Mouse (Mus musculus): ENCODE data around the gene Dynll1. TPM values are rescaled to one million over a fixed set of nuclear protein-coding genes. Genes with fewer than 3 reads are reported as not detected.

The Dynll1 gene
- polyA plus RNA-seq, 1 experiment from 2014 or later: 1,836 TPM

- peak overlapping the region; percentile 64 for H3K4me2 ChIP-seq (ENCODE audit: low read depth, low read length)
- no peaks in the 10 kb centered on the region for H3K27me3 ChIP-seq (ENCODE audit: control insufficient read depth, insufficient read depth, low read length)
- under 1% methylated on average over 44 of the region's 46 CpGs for WGBS
- H3K9ac ChIP-seq (replicated peaks; ENCODE audit: low read length): peak overlapping the region; percentile 71
- DNase-seq (ENCODE audit: low spot score): peak; percentile 81
- no peaks in the 10 kb centered on the region for H3K9me3 ChIP-seq (replicated peaks; ENCODE audit: control insufficient read depth, low read length)
- peak; percentile 36 for ATAC-seq (replicated peaks; ENCODE audit: insufficient number of reproducible peaks, low FRiP score, low TSS enrichment, low read depth)
- H3K36me3 ChIP-seq (replicated peaks; ENCODE audit: control insufficient read depth, insufficient read depth, low read depth, low read length): peaks cover 7% of the 10 kb centered on the region
- H3K4me1 ChIP-seq (ENCODE audit: control insufficient read depth, insufficient read depth, low read length): peaks cover 4% of the 10 kb centered on the region; the same call in 1 of the 2 replicates
- H3K27ac ChIP-seq (replicated peaks; ENCODE audit: low read depth, low read length): peak overlapping the region; percentile 88
- H3K4me3 ChIP-seq (ENCODE audit: low read depth, low read length): peak overlapping the region; percentile 66
Measured at GRCm38 (mm10) chr5:115300035-115300744, 609 bp downstream of the Dynll1 start.

- Histone ChIP-seq H3K4me2 (ENCODE audit: low read depth, low read length) (no peak overlapping the region), H3K4me1 (ENCODE audit: control insufficient read depth, insufficient read depth, low read length) (peaks cover 4% of the 10 kb centered on the region; the same call in 1 of the 2 replicates), H3K27ac (replicated peaks; ENCODE audit: low read depth, low read length) (no peak overlapping the region), H3K27me3 (ENCODE audit: control insufficient read depth, insufficient read depth, low read length) (no peaks in the 10 kb centered on the region), H3K9ac (replicated peaks; ENCODE audit: low read length) (no peak overlapping the region), H3K36me3 (replicated peaks; ENCODE audit: control insufficient read depth, insufficient read depth, low read depth, low read length) (peaks cover 7% of the 10 kb centered on the region), H3K4me3 (ENCODE audit: low read depth, low read length) (no peak overlapping the region), H3K9me3 (replicated peaks; ENCODE audit: control insufficient read depth, low read length) (no peaks in the 10 kb centered on the region)
- ATAC-seq (replicated peaks; ENCODE audit: insufficient number of reproducible peaks, low FRiP score, low TSS enrichment, low read depth): no peak
- WGBS: 84% methylated on average over 10 of the region's 10 CpGs
- no peak for DNase-seq (ENCODE audit: low spot score)
Measured at GRCm38 (mm10) chr5:115296347-115296746, 4.5 kb downstream of the Dynll1 start.

GRCm38 (mm10) chr5:115294173-115294572 lies 6.6 kb downstream of the Dynll1 start:
- H3K36me3 ChIP-seq (replicated peaks; ENCODE audit: control insufficient read depth, insufficient read depth, low read depth, low read length): peaks cover 7% of the 10 kb centered on the region
- no peak for ATAC-seq (replicated peaks; ENCODE audit: insufficient number of reproducible peaks, low FRiP score, low TSS enrichment, low read depth)
- DNase-seq (ENCODE audit: low spot score): no peak
- no peak overlapping the region for H3K9ac ChIP-seq (replicated peaks; ENCODE audit: low read length)
- H3K4me3 ChIP-seq (ENCODE audit: low read depth, low read length): no peak overlapping the region
- no peak overlapping the region for H3K27ac ChIP-seq (replicated peaks; ENCODE audit: low read depth, low read length)
- 90% methylated on average over 8 of the region's 8 CpGs for WGBS
- peaks cover 4% of the 10 kb centered on the region; the same call in 1 of the 2 replicates for H3K4me1 ChIP-seq (ENCODE audit: control insufficient read depth, insufficient read depth, low read length)
- no peaks in the 10 kb centered on the region for H3K9me3 ChIP-seq (replicated peaks; ENCODE audit: control insufficient read depth, low read length)
- no peaks in the 10 kb centered on the region for H3K27me3 ChIP-seq (ENCODE audit: control insufficient read depth, insufficient read depth, low read length)
- no peak overlapping the region for H3K4me2 ChIP-seq (ENCODE audit: low read depth, low read length)

GRCm38 (mm10) chr5:115284735-115285134 lies 16.1 kb downstream of the Dynll1 start:
- no peak overlapping the region for H3K4me3 ChIP-seq (ENCODE audit: low read depth, low read length)
- ATAC-seq (replicated peaks; ENCODE audit: insufficient number of reproducible peaks, low FRiP score, low TSS enrichment, low read depth): no peak
- no peak for DNase-seq (ENCODE audit: low spot score)
- H3K9me3 ChIP-seq (replicated peaks; ENCODE audit: control insufficient read depth, low read length): no peaks in the 10 kb centered on the region
- no peak overlapping the region for H3K4me2 ChIP-seq (ENCODE audit: low read depth, low read length)
- H3K27ac ChIP-seq (replicated peaks; ENCODE audit: low read depth, low read length): no peak overlapping the region
- no peaks in the 10 kb centered on the region for H3K27me3 ChIP-seq (ENCODE audit: control insufficient read depth, insufficient read depth, low read length)
- H3K36me3 ChIP-seq (replicated peaks; ENCODE audit: control insufficient read depth, insufficient read depth, low read depth, low read length): no peaks in the 10 kb centered on the region; the same call in none of the 2 replicates
- no peak overlapping the region for H3K9ac ChIP-seq (replicated peaks; ENCODE audit: low read length)
- no peaks in the 10 kb centered on the region for H3K4me1 ChIP-seq (ENCODE audit: control insufficient read depth, insufficient read depth, low read length)
- WGBS: 87% methylated on average over 3 of the region's 3 CpGs

- Histone ChIP-seq H3K36me3 (replicated peaks; ENCODE audit: control insufficient read depth, insufficient read depth, low read depth, low read length) (no peaks in the 10 kb centered on the region; the same call in none of the 2 replicates), H3K9me3 (replicated peaks; ENCODE audit: control insufficient read depth, low read length) (no peaks in the 10 kb centered on the region), H3K4me1 (ENCODE audit: control insufficient read depth, insufficient read depth, low read length) (no peaks in the 10 kb centered on the region), H3K4me2 (ENCODE audit: low read depth, low read length) (peak overlapping the region; percentile 87), H3K4me3 (ENCODE audit: low read depth, low read length) (peak overlapping the region; percentile 96), H3K9ac (replicated peaks; ENCODE audit: low read length) (peak overlapping the region; percentile 79), H3K27me3 (ENCODE audit: control insufficient read depth, insufficient read depth, low read length) (no peaks in the 10 kb centered on the region), H3K27ac (replicated peaks; ENCODE audit: low read depth, low read length) (no peak overlapping the region)
- ATAC-seq (replicated peaks; ENCODE audit: insufficient number of reproducible peaks, low FRiP score, low TSS enrichment, low read depth): no peak
- WGBS: 9% methylated on average over 17 of the region's 17 CpGs
- DNase-seq (ENCODE audit: low spot score): no peak
Measured at GRCm38 (mm10) chr5:115280050-115280687, 20.6 kb downstream of the Dynll1 start.

- no peaks in the 10 kb centered on the region for H3K4me1 ChIP-seq (ENCODE audit: control insufficient read depth, insufficient read depth, low read length)
- H3K9ac ChIP-seq (replicated peaks; ENCODE audit: low read length): peak within 1 kb of the TSS; percentile 79
- H3K36me3 ChIP-seq (replicated peaks; ENCODE audit: control insufficient read depth, insufficient read depth, low read depth, low read length): no peaks in the 10 kb centered on the region; the same call in none of the 2 replicates
- DNase-seq (ENCODE audit: low spot score): peak; percentile 87
- H3K4me2 ChIP-seq (ENCODE audit: low read depth, low read length): peak within 1 kb of the TSS; percentile 87
- peak within 1 kb of the TSS; percentile 96 for H3K4me3 ChIP-seq (ENCODE audit: low read depth, low read length)
- H3K27ac ChIP-seq (replicated peaks; ENCODE audit: low read depth, low read length): no peak within 1 kb of the TSS
- H3K9me3 ChIP-seq (replicated peaks; ENCODE audit: control insufficient read depth, low read length): no peaks in the 10 kb centered on the region
- WGBS: 4% methylated on average over 45 of the region's 45 CpGs
- ATAC-seq (replicated peaks; ENCODE audit: insufficient number of reproducible peaks, low FRiP score, low TSS enrichment, low read depth): no peak; the same call in 1 of the 2 replicates
- no peaks in the 10 kb centered on the region for H3K27me3 ChIP-seq (ENCODE audit: control insufficient read depth, insufficient read depth, low read length)
Measured at GRCm38 (mm10) chr5:115279226-115280049, 21.4 kb downstream of the Dynll1 start, which contains the start of gene Coq5. Gene Coq5, plus strand, starts transcription at chr5:115279666.

GRCm38 (mm10) chr5:115278785-115279184 lies 22.0 kb downstream of the Dynll1 start:
- no peak overlapping the region for H3K27ac ChIP-seq (replicated peaks; ENCODE audit: low read depth, low read length)
- H3K9ac ChIP-seq (replicated peaks; ENCODE audit: low read length): no peak overlapping the region
- WGBS: 63% methylated on average over 2 of the region's 2 CpGs
- H3K4me2 ChIP-seq (ENCODE audit: low read depth, low read length): no peak overlapping the region
- ATAC-seq (replicated peaks; ENCODE audit: insufficient number of reproducible peaks, low FRiP score, low TSS enrichment, low read depth): no peak
- no peaks in the 10 kb centered on the region for H3K4me1 ChIP-seq (ENCODE audit: control insufficient read depth, insufficient read depth, low read length)
- no peak for DNase-seq (ENCODE audit: low spot score)
- no peaks in the 10 kb centered on the region; the same call in 1 of the 2 replicates for H3K36me3 ChIP-seq (replicated peaks; ENCODE audit: control insufficient read depth, insufficient read depth, low read depth, low read length)
- H3K27me3 ChIP-seq (ENCODE audit: control insufficient read depth, insufficient read depth, low read length): no peaks in the 10 kb centered on the region
- no peaks in the 10 kb centered on the region for H3K9me3 ChIP-seq (replicated peaks; ENCODE audit: control insufficient read depth, low read length)
- H3K4me3 ChIP-seq (ENCODE audit: low read depth, low read length): no peak overlapping the region

Measured in embryonic facial prominence, embryonic 11.5 days (tissue).